Mouse (Mus musculus) embryo, embryonic 10 days (tissue): ENCODE results near the gene Chaf1a.

Experiments
- DNase-seq: peaks from one replicate; pipeline ENCODE4 v3.0.0-alpha.2; 2015; ENCODE audit warnings: low spot score

Chaf1a gene

GRCm38 (mm10) chr17:56040030-56040856 is at the start of gene Chaf1a:
Chaf1a (plus strand) TSS chr17:56040439.
- peak; percentile 100 for DNase-seq

- no peak for DNase-seq
Observed at GRCm38 (mm10) chr17:55996007-55996406, 44.2 kb upstream of the Chaf1a start.

- peak; percentile 59 for DNase-seq
Observed at GRCm38 (mm10) chr17:55999794-56000499, 40.3 kb upstream of the Chaf1a start.

- DNase-seq, result no peak
Observed at GRCm38 (mm10) chr17:56003000-56003399, 37.2 kb upstream of the Chaf1a start.

GRCm38 (mm10) chr17:56005415-56006061 is 34.7 kb upstream of the Chaf1a start, which contains the start of the genes Stap2 and Mpnd:
Stap2 (minus strand) TSS chr17:56005584.
Mpnd (plus strand) TSS chr17:56005711.
- DNase-seq, result peak; percentile 90

- no peak for DNase-seq
Observed at GRCm38 (mm10) chr17:56006956-56007355, 33.3 kb upstream of the Chaf1a start.

- peak; percentile 35 for DNase-seq
Observed at GRCm38 (mm10) chr17:56007444-56008355, 32.5 kb upstream of the Chaf1a start.

GRCm38 (mm10) chr17:56008356-56009087 is 31.7 kb upstream of the Chaf1a start:
- peak; percentile 99 for DNase-seq

- peak; percentile 93 for DNase-seq
Observed at GRCm38 (mm10) chr17:56009088-56009961, 30.9 kb upstream of the Chaf1a start.

- no peak for DNase-seq
Observed at GRCm38 (mm10) chr17:56009962-56010240, 30.3 kb upstream of the Chaf1a start.

GRCm38 (mm10) chr17:56010255-56010654 is 30.0 kb upstream of the Chaf1a start:
- DNase-seq, result no peak

- peak; percentile 84 for DNase-seq
Observed at GRCm38 (mm10) chr17:56010681-56011080, 29.6 kb upstream of the Chaf1a start.

- no peak for DNase-seq
Observed at GRCm38 (mm10) chr17:56011441-56011840, 28.8 kb upstream of the Chaf1a start.

GRCm38 (mm10) chr17:56015293-56015692 is 24.9 kb upstream of the Chaf1a start:
- no peak for DNase-seq

- DNase-seq, result no peak
Observed at GRCm38 (mm10) chr17:56016382-56016781, 23.9 kb upstream of the Chaf1a start.

- no peak for DNase-seq
Observed at GRCm38 (mm10) chr17:56016793-56017785, 23.1 kb upstream of the Chaf1a start.

GRCm38 (mm10) chr17:56017848-56018247 is 22.4 kb upstream of the Chaf1a start:
- DNase-seq, result no peak

- DNase-seq, result peak; percentile 62
Observed at GRCm38 (mm10) chr17:56018347-56019131, 21.7 kb upstream of the Chaf1a start.
